Mouse (Mus musculus): ENCODE results near the gene Usp13.

DNA sequence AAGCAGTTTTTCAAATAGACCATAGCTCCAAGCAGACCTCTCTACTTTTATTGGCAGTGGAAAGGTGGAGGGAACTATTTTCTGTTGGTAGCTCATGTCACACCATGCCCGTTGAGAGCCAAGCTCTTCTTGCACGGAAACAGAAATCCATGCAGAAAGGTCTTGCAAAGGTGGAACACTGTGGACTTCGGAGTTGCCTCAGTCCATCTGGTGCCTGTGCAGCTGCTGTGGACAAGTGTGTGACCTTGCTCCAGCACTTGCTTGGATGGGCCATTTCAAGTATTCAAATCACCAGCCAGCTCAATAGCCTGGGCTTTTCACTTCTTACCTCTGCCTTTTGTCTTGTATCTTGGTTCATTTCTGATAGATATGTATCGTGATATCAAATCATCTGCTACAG is 72.8 kb downstream of the Usp13 start:
- TF ChIP-seq CTCF (conservative IDR thresholded peaks at IDR 0.05; ENCODE audit: insufficient read depth, insufficient read length, low read depth, low read length) = no peak
- TF ChIP-seq POLR2A (IDR thresholded peaks at IDR 0.05; ENCODE audit: low read depth, low read length) = no peak

Measured in kidney, adult 2 months (tissue).